Mouse (Mus musculus) limb, embryonic 11.5 days (tissue): ENCODE measurements around the gene Olfr98. TPM values are rescaled to one million over a fixed set of nuclear protein-coding genes. Genes with fewer than 3 reads are reported as not detected.
A peak's percentile ranks its signal among the peaks of the same experiment; 100 is the strongest.
"Not testable (repeated sequence)": the region's sequence is repeated elsewhere in the genome, so short reads cannot be mapped to it uniquely, and the experiment has no call there.

Experiments used
- ATAC-seq: fragments of 200-750 bp; cut with Nextera tagmentation; 2 replicates; pipeline ENCODE4 v1.8.0; 2017; ENCODE audit warnings: low read depth; ENCODE audit not compliant: insufficient number of reproducible peaks, low FRiP score, low TSS enrichment
- DNase-seq: peaks from one replicate; pipeline ENCODE4 v3.0.0-alpha.2; 2015; ENCODE audit warnings: low spot score
- H3K27ac ChIP-seq: fragments of 300-500 bp; sonication (generic); replicated peaks from 2 replicates; pipeline ENCODE4 v1.5.1; 2014; ENCODE audit warnings: low read depth, mild to moderate bottlenecking, low read length
- H3K27me3 ChIP-seq: fragments of 300-500 bp; sonication (generic); 2 replicates; pipeline ENCODE4 v1.6.1; 2014; ENCODE audit warnings: mild to moderate bottlenecking, low read length, mixed read lengths; ENCODE audit not compliant: control insufficient read depth, insufficient read depth
- H3K36me3 ChIP-seq: fragments of 300-500 bp; sonication (generic); 2 replicates; pipeline ENCODE4 v1.6.1; 2014; ENCODE audit warnings: mild to moderate bottlenecking, low read length, moderate library complexity, mixed read lengths; ENCODE audit not compliant: control insufficient read depth, insufficient read depth
- H3K4me1 ChIP-seq: fragments of 300-500 bp; sonication (generic); 2 replicates; pipeline ENCODE4 v1.6.1; 2014; ENCODE audit warnings: low read length, mixed read lengths; ENCODE audit not compliant: control insufficient read depth, insufficient read depth
- H3K4me2 ChIP-seq: fragments of 300-500 bp; sonication (generic); 2 replicates; pipeline ENCODE4 v1.6.1; 2014; ENCODE audit warnings: low read depth, mild to moderate bottlenecking, moderate library complexity; ENCODE audit not compliant: severe bottlenecking
- H3K4me3 ChIP-seq: fragments of 300-500 bp; sonication (generic); 2 replicates; pipeline ENCODE4 v1.5.1; 2014; ENCODE audit warnings: low read depth, low read length
- H3K9ac ChIP-seq: fragments of 300-500 bp; sonication (generic); 2 replicates; pipeline ENCODE4 v1.6.1; 2014; ENCODE audit warnings: mild to moderate bottlenecking, low read length
- H3K9me3 ChIP-seq: fragments of 300-500 bp; sonication (generic); 2 replicates; pipeline ENCODE4 v1.6.1; 2016; ENCODE audit warnings: low read length; ENCODE audit not compliant: control insufficient read depth
- WGBS: fragments of 180-500 bp; shearing (Covaris S2); extraction: QIAGEN DNeasy Blood & Tissue Kit; methylation state at CpG from one replicate; pipeline ENCODE4 v1.1.7; 2014; 5-methylcytosine and 5-hydroxymethylcytosine counted together
- polyA plus RNA-seq: library from polyadenylated mRNA; unstranded; fragments of >200 nt; fragmentation: Nextera tagmentation; extraction: Ambion mirVana; gene quantifications from 2 replicates; pipeline ENCODE4 v1.2.1, GENCODE M21; 2014

Olfr98 gene
- polyA plus RNA-seq, 1 experiment from 2014 or later, result not detected

- Histone ChIP-seq H3K4me2 (peak overlapping the region; percentile 77; the same call in 1 of the 2 replicates), H3K4me1 (no peaks in the 10 kb centered on the region), H3K9me3 (no peaks in the 10 kb centered on the region), H3K27ac (no peak overlapping the region), H3K4me3 (peak overlapping the region; percentile 41; the same call in 1 of the 2 replicates), H3K36me3 (no peaks in the 10 kb centered on the region), H3K27me3 (no peaks in the 10 kb centered on the region), H3K9ac (no peak overlapping the region)
- ATAC-seq (peak; percentile 53), DNase-seq (no peak)
- WGBS, result 65% methylated on average over 8 of the region's 8 CpGs
These were observed 7.1 kb upstream of the Olfr98 start for GRCm38 (mm10) chr17:37270702-37271092.

- 5% methylated on average over 26 of the region's 26 CpGs for WGBS
- Histone ChIP-seq H3K4me1 (no peaks in the 10 kb centered on the region), H3K9ac (no peak within 1 kb of the TSS)
These were observed 6.6 kb upstream of the Olfr98 start, which contains the start of gene H2-M3 for GRCm38 (mm10) chr17:37270058-37270701. H2-M3 (plus strand) TSS chr17:37270220.

GRCm38 (mm10) chr17:37250544-37250943, 13.0 kb downstream of the Olfr98 start:
- 4% methylated on average over 1 of the region's 1 CpGs for WGBS
- Histone ChIP-seq H3K4me2 (no peak overlapping the region), H3K27me3 (no peaks in the 10 kb centered on the region), H3K27ac (no peak overlapping the region), H3K36me3 (no peaks in the 10 kb centered on the region), H3K4me3 (no peak overlapping the region), H3K9me3 (no peaks in the 10 kb centered on the region), H3K9ac (no peak overlapping the region), H3K4me1 (no peaks in the 10 kb centered on the region)
- ATAC-seq, result no peak
- DNase-seq, result no peak

More at GRCm38 (mm10) chr17:37270058-37270701, 6.6 kb upstream of the Olfr98 start, which contains the start of gene H2-M3:
- Histone ChIP-seq H3K27me3 (no peaks in the 10 kb centered on the region), H3K4me2 (peak within 1 kb of the TSS; percentile 77), H3K4me3 (peak within 1 kb of the TSS; percentile 41), H3K9me3 (no peaks in the 10 kb centered on the region), H3K36me3 (no peaks in the 10 kb centered on the region), H3K27ac (no peak within 1 kb of the TSS)
- DNase-seq (peak; percentile 94), ATAC-seq (peak; percentile 94)

GRCm38 (mm10) chr17:37249460-37249859, 14.1 kb downstream of the Olfr98 start:
- no peaks in the 10 kb centered on the region for H3K36me3 ChIP-seq
- H3K4me2 ChIP-seq, result no peak overlapping the region
- no peaks in the 10 kb centered on the region for H3K4me1 ChIP-seq
- no peaks in the 10 kb centered on the region for H3K27me3 ChIP-seq
- no peak overlapping the region for H3K9ac ChIP-seq
- ATAC-seq (no peak), DNase-seq (no peak)
- no peak overlapping the region for H3K27ac ChIP-seq
- no peaks in the 10 kb centered on the region for H3K9me3 ChIP-seq
- no peak overlapping the region for H3K4me3 ChIP-seq

GRCm38 (mm10) chr17:37246715-37247114, 16.8 kb downstream of the Olfr98 start:
- Histone ChIP-seq H3K9ac (no peak overlapping the region), H3K4me2 (no peak overlapping the region), H3K27me3 (no peaks in the 10 kb centered on the region), H3K4me1 (no peaks in the 10 kb centered on the region), H3K4me3 (no peak overlapping the region), H3K9me3 (no peaks in the 10 kb centered on the region), H3K27ac (no peak overlapping the region), H3K36me3 (no peaks in the 10 kb centered on the region)
- no peak for DNase-seq
- no peak for ATAC-seq
- 33% methylated on average over 5 of the region's 5 CpGs for WGBS

GRCm38 (mm10) chr17:37242198-37242597, 21.4 kb downstream of the Olfr98 start:
- Histone ChIP-seq H3K4me3 (no peak overlapping the region), H3K9me3 (no peaks in the 10 kb centered on the region), H3K4me2 (no peak overlapping the region), H3K4me1 (no peaks in the 10 kb centered on the region), H3K9ac (no peak overlapping the region), H3K36me3 (no peaks in the 10 kb centered on the region), H3K27me3 (no peaks in the 10 kb centered on the region), H3K27ac (no peak overlapping the region)
- WGBS, result 62% methylated on average over 3 of the region's 3 CpGs
- DNase-seq, result no peak
- ATAC-seq, result no peak

- not testable (repeated sequence) for H3K27ac ChIP-seq, H3K9ac ChIP-seq, H3K27me3 ChIP-seq, H3K4me1 ChIP-seq, ATAC-seq, H3K36me3 ChIP-seq, H3K4me2 ChIP-seq, H3K4me3 ChIP-seq, DNase-seq, H3K9me3 ChIP-seq
- WGBS, result 89% methylated on average over 2 of the region's 2 CpGs
These were observed 26.3 kb downstream of the Olfr98 start, which contains the start of gene Olfr97 for GRCm38 (mm10) chr17:37237230-37237629. Olfr97 (minus strand) TSS chr17:37237330.

GRCm38 (mm10) chr17:37221879-37222278, 41.7 kb downstream of the Olfr98 start:
- H3K27ac ChIP-seq, result no peak overlapping the region
- H3K27me3 ChIP-seq, result no peaks in the 10 kb centered on the region
- no peak for ATAC-seq
- no peaks in the 10 kb centered on the region for H3K4me1 ChIP-seq
- no peaks in the 10 kb centered on the region for H3K9me3 ChIP-seq
- no peak overlapping the region for H3K4me2 ChIP-seq
- WGBS, result 21% methylated on average over 1 of the region's 1 CpGs
- no peak for DNase-seq
- no peak overlapping the region for H3K4me3 ChIP-seq
- H3K36me3 ChIP-seq, result no peaks in the 10 kb centered on the region
- no peak overlapping the region for H3K9ac ChIP-seq

GRCm38 (mm10) chr17:37219846-37220245, 43.7 kb downstream of the Olfr98 start, which contains the start of gene Olfr96:
Olfr96 (plus strand) TSS chr17:37220146.
- Histone ChIP-seq H3K27me3 (no peaks in the 10 kb centered on the region), H3K9ac (no peak within 1 kb of the TSS), H3K4me1 (no peaks in the 10 kb centered on the region), H3K9me3 (no peaks in the 10 kb centered on the region), H3K36me3 (no peaks in the 10 kb centered on the region), H3K4me2 (no peak within 1 kb of the TSS), H3K4me3 (no peak within 1 kb of the TSS), H3K27ac (no peak within 1 kb of the TSS)
- ATAC-seq (no peak), DNase-seq (no peak)
- WGBS, result 74% methylated on average over 4 of the region's 4 CpGs
